Mouse (Mus musculus) MEL-GATA-1-ER (cell line): ENCODE data around the gene Pdcd6.

Experiments used
- DNase-seq: peaks from one replicate; pipeline ENCODE4 v3.0.0-alpha.2; 2012; ENCODE audit warnings: low read depth; ENCODE audit errors: extremely low read depth

Gene Pdcd6

DNA sequence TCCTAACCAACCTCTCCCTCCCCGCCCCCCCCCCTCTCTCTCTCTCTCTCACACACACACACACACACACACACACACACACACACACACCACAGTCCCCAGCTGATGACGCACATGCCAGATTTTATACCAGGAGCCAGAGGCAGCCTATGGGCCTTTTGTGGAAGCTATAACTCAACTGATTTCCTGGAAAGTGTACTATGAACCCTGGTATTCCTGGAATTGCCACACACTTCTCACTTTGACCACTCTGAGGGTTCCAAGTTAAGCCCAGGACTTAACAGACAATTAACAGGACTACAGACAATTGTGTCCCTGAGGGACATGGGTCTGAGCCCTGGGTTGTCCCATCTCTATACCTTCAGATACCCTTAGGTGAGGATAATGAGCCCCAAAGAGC lies 35.1 kb downstream of the Pdcd6 start:
- no peak for DNase-seq

DNA sequence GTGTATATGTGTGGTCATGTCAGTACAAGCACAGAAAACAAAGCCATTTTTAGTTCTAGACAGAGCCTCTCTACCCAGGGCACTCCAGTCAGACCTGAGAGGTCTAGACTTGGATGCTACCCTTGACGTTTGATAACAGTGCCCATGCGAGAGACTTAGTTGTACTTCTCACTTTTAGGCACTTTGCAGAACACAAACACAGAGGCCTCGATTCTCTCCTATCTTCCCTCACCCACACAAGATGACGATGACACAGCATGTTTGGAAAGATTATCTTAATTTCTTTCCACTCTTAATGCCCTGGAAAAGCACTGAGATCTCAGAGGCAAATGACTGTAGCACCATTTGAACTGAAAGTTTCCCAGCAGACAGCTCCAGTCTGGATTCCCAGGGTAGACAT lies 41.7 kb downstream of the Pdcd6 start:
- peak; percentile 26 for DNase-seq

DNA sequence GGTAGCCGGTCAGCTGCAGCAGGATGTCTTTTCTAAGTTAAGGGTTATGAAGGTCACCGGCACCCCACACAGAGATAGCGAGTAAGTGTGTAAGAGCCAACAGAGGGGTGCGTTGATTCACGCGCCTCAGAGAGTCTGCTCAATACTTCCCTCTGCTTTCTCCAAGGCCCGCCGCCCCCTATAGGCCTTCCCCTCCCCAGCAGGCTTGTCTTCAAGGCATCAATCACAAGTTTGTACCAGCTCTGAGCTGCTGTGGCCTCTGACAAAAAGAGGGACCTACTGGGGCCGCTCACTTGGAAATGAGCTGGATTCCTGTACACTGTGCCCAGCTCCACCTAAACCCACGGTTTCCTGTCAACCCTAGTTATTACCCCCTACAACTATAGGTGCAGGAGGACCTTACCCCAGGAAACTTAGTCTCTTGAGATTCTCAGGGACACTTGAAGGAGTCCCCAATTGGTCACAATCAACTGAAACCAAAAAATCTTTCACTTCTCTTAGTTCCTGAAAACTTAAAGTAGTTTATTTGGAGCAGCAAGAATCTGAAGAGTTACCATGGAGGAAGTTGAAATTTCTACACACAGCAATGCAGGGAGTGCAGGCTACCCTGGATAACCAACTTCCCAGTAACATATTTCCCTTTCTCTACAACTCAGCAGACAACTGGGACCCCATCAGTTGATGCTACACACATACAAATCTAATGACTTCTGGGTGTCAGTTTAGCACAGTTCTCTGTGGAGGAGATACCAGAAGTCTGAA lies 57.0 kb downstream of the Pdcd6 start:
- DNase-seq = no peak

DNA sequence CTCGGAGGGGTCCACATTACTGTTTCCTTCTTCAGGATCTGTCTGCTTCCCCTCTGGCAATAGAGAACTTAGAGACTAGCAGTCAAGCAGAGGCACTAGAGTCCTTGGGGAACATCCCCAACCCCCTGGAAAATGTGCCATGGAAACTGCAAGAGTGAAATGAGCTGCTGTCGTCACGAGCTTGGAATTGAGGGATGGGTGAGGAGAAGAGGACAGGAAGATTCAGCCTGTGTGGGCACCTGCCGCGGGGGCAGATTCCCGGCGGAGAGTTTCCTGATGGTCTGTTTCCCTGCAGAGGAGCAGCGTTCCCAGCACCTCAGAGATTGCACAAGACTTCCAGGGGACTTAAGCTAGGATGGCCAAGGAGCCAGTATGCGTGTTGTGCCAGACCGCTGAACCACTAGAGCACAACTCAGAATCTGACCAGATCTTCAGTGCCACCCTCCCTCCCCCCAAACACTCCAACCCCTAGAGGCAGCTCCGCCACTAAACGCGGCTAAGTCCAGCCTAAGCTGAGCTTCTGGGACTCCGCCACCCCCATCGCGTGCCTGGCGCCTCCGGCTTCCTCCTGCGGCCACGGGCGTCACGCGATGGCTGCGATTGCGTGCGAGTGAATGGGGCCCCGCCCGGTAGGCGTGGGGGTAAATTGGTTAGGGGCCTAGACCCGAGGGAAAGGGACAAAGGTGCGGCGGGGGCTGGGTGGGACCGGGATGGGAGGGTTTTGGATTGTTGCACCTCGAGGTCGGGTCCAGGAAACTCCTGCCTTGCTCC lies 57.7 kb downstream of the Pdcd6 start:
- DNase-seq = no peak
